Mouse (Mus musculus) C2C12 (cell line): Measurements from ENCODE around the gene Ranbp1. TPM values are rescaled to one million over a fixed set of nuclear protein-coding genes. Genes with fewer than 3 reads are reported as not detected.
A peak's percentile ranks its signal among the peaks of the same experiment; 100 is the strongest.

Source experiments
- H3K27me3 ChIP-seq: one replicate; pipeline ENCODE4 v1.6.1; 2011; ENCODE audit not compliant: control insufficient read depth, insufficient read depth, insufficient read length
- H3K36me3 ChIP-seq: one replicate; pipeline ENCODE4 v1.6.1; 2011; ENCODE audit not compliant: control insufficient read depth, insufficient read depth
- H3K4me3 ChIP-seq: one replicate; pipeline ENCODE4 v1.5.1; 2011; ENCODE audit warnings: mild to moderate bottlenecking, control low read depth; ENCODE audit not compliant: poor library complexity, insufficient read depth, severe bottlenecking
- H3K79me2 ChIP-seq: one replicate; pipeline ENCODE4 v1.6.1; 2011; ENCODE audit not compliant: control insufficient read depth, insufficient read depth
- H3K79me3 ChIP-seq: one replicate; pipeline ENCODE4 v1.6.1; 2011; ENCODE audit warnings: low read depth, control low read depth
- H3ac ChIP-seq: one replicate; pipeline ENCODE3; 2011; ENCODE audit warnings: low read depth; ENCODE audit not compliant: control insufficient read depth, insufficient read length
- CEBPB ChIP-seq: IDR thresholded peaks from one replicate; pipeline ENCODE4 v1.6.1; 2011; ENCODE audit warnings: low read depth, mild to moderate bottlenecking, control low read depth, moderate library complexity
- CTCF ChIP-seq: IDR thresholded peaks from one replicate; pipeline ENCODE4 v1.5.1; 2011; ENCODE audit not compliant: control insufficient read depth, insufficient read depth, insufficient read length
- FOSL1 ChIP-seq: IDR thresholded peaks from one replicate; pipeline ENCODE4 v1.8.0; 2011; ENCODE audit warnings: mild to moderate bottlenecking, low read length; ENCODE audit not compliant: poor library complexity, insufficient read depth, severe bottlenecking
- MAX ChIP-seq: IDR thresholded peaks from one replicate; pipeline ENCODE4 v1.6.1; 2011; ENCODE audit warnings: mild to moderate bottlenecking, control low read depth
- MYOD1 ChIP-seq: IDR thresholded peaks from one replicate; pipeline ENCODE4 v1.6.1; 2011; ENCODE audit warnings: low read depth; ENCODE audit not compliant: control insufficient read depth, insufficient read length
- MYOG ChIP-seq: IDR thresholded peaks from one replicate; pipeline ENCODE4 v1.6.1; 2011; ENCODE audit not compliant: control insufficient read depth, insufficient read length; ENCODE audit errors: extremely low read depth
- USF1 ChIP-seq: IDR thresholded peaks from one replicate; pipeline ENCODE4 v1.6.1; 2011; ENCODE audit warnings: low read depth, mild to moderate bottlenecking, control low read depth, moderate library complexity
- polyA plus RNA-seq: library from polyadenylated mRNA; unstranded; fragments of >200 nt; fragmentation: generic; extraction: Trizol; gene quantifications from one replicate; pipeline ENCODE4 v1.2.1, GENCODE M21; 2012; ENCODE audit warnings: missing spikeins

The Ranbp1 gene
- polyA plus RNA-seq, 1 experiment, result 422 TPM

GRCm38 (mm10) chr16:18222188-18222587 lies 26.3 kb downstream of the Ranbp1 start:
- no peak overlapping the region for H3ac ChIP-seq
- H3K79me3 ChIP-seq, result no peaks in the 10 kb centered on the region
- TF ChIP-seq MAX (no peak), USF1 (no peak), MYOD1 (no peak), CEBPB (no peak), CTCF (no peak), MYOG (no peak), FOSL1 (no peak)
- no peaks in the 10 kb centered on the region for H3K27me3 ChIP-seq
- H3K4me3 ChIP-seq, result no peak overlapping the region
- H3K36me3 ChIP-seq, result peaks cover 8% of the 10 kb centered on the region
- no peaks in the 10 kb centered on the region for H3K79me2 ChIP-seq

GRCm38 (mm10) chr16:18221543-18221898 lies 27.0 kb downstream of the Ranbp1 start:
- H3K27me3 ChIP-seq, result no peaks in the 10 kb centered on the region
- H3ac ChIP-seq, result no peak overlapping the region
- H3K79me3 ChIP-seq, result no peaks in the 10 kb centered on the region
- no peaks in the 10 kb centered on the region for H3K79me2 ChIP-seq
- TF ChIP-seq FOSL1 (no peak), MAX (no peak), MYOD1 (no peak), USF1 (no peak), CTCF (peak; percentile 36)
- peaks cover 8% of the 10 kb centered on the region for H3K36me3 ChIP-seq
- H3K4me3 ChIP-seq, result no peak overlapping the region

GRCm38 (mm10) chr16:18220856-18221542 lies 27.5 kb downstream of the Ranbp1 start:
- peaks cover 4% of the 10 kb centered on the region for H3K36me3 ChIP-seq
- H3K27me3 ChIP-seq, result no peaks in the 10 kb centered on the region
- TF ChIP-seq FOSL1 (no peak), MAX (no peak), CTCF (no peak), CEBPB (no peak), MYOD1 (no peak), MYOG (no peak), USF1 (no peak)
- no peak overlapping the region for H3ac ChIP-seq
- no peaks in the 10 kb centered on the region for H3K79me2 ChIP-seq
- H3K79me3 ChIP-seq, result no peaks in the 10 kb centered on the region
- no peak overlapping the region for H3K4me3 ChIP-seq

- no peaks in the 10 kb centered on the region for H3K36me3 ChIP-seq
- no peaks in the 10 kb centered on the region for H3K79me3 ChIP-seq
- TF ChIP-seq CEBPB (no peak), FOSL1 (no peak), MAX (no peak), USF1 (no peak), MYOD1 (no peak)
- H3K4me3 ChIP-seq, result no peak overlapping the region
- no peak overlapping the region for H3ac ChIP-seq
- H3K27me3 ChIP-seq, result no peaks in the 10 kb centered on the region
- H3K79me2 ChIP-seq, result no peaks in the 10 kb centered on the region
Measured at GRCm38 (mm10) chr16:18220001-18220400, 28.5 kb downstream of the Ranbp1 start.

- H3K4me3 ChIP-seq, result no peak overlapping the region
- H3K79me2 ChIP-seq, result no peaks in the 10 kb centered on the region
- no peak overlapping the region for H3ac ChIP-seq
- H3K27me3 ChIP-seq, result no peaks in the 10 kb centered on the region
- H3K79me3 ChIP-seq, result no peaks in the 10 kb centered on the region
- H3K36me3 ChIP-seq, result no peaks in the 10 kb centered on the region
- TF ChIP-seq USF1, result no peak
- TF ChIP-seq MAX, result no peak
- TF ChIP-seq MYOD1, result no peak
- no peak for TF ChIP-seq CEBPB
- no peak for TF ChIP-seq MYOG
- TF ChIP-seq FOSL1, result no peak
- TF ChIP-seq CTCF, result no peak
Measured at GRCm38 (mm10) chr16:18218580-18218996, 29.9 kb downstream of the Ranbp1 start.

GRCm38 (mm10) chr16:18217579-18217978 lies 31.0 kb downstream of the Ranbp1 start, which contains the start of gene Ccdc188:
Ccdc188 (plus strand) TSS chr16:18217879.
- Histone ChIP-seq H3K4me3 (no peak within 1 kb of the TSS), H3K36me3 (no peaks in the 10 kb centered on the region)
- TF ChIP-seq MYOD1 (no peak), CEBPB (no peak), MYOG (no peak), USF1 (no peak), MAX (no peak), CTCF (no peak), FOSL1 (no peak)

More at GRCm38 (mm10) chr16:18217579-18217978, 31.0 kb downstream of the Ranbp1 start, which contains the start of gene Ccdc188:
- no peaks in the 10 kb centered on the region for H3K27me3 ChIP-seq
- no peak within 1 kb of the TSS for H3ac ChIP-seq
- H3K79me3 ChIP-seq, result no peaks in the 10 kb centered on the region
- no peaks in the 10 kb centered on the region for H3K79me2 ChIP-seq
